ENCODE assay signal across 8 mouse cellular contexts in the genomic region with DNA sequence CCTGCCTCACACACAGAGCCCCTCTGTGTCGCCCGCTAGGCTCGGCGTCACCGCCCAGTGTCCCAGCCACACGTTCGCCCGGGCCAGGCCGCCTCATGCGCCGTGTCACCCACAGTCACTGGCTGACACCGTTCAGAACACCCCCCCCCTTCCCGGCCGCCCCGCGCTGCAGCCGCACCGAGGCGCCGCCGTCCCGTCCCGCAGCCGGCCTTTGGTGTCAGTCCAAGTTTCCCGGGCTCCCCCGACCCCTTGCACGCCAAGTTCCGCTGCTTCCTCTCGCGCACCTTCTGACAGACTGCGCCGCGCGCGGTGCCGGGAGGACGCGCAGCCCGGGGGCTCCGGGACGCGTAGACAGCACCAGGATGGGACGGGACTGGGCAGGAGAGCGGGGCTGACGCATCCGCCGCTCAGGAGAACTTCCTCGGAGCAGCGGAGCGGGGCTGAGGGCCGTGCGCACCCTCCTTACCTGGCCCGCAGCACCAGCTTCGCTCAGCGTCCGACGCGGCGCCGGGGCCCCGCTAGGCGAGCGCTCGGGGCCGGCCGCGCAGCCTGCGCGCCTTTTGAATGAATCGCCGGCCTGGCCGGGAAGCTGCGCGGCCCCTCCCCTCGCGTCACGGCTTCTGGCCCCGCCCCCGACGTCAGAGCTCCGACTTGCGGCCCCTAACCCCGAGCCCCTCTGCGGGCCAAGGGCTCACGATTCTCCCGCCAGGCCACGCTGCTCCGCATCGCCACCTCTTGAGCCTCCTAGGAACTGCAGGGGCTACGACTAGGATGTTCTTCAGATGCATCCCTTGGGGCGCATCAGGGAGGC. TPM values are rescaled to one million over a fixed set of nuclear protein-coding genes. Genes with fewer than 3 reads are reported as not detected.
DNase-seq lines count a peak whose midpoint lies in the region; ATAC-seq and TF ChIP-seq lines count a peak whose summit lies in the region.

A gene (minus strand): TSS at position 619 of the 811 bp plus-strand sequence.

- DNase-seq in CH12.LX (ENCODE audit: extremely low read depth): peak; percentile 97
- DNase-seq in c-Kit-positive CD71-negative TER-119-negative erythroid progenitor cells, embryonic 14.5 days (ENCODE audit: low read depth): peak; percentile 99
- peak; percentile 96 for DNase-seq in forebrain, embryonic 10.5 days (ENCODE audit: extremely low spot score, low spot score)
- DNase-seq in kidney, postnatal 14 days: peak; percentile 95
- peak; percentile 94 for DNase-seq in liver, embryonic 13.5 days
- peak; percentile 96 to 97 for DNase-seq in natural killer cell, adult 2 months (ENCODE audit: low spot score in 2 of 2)

- ATAC-seq in heart, embryonic 15.5 days (replicated peaks; ENCODE audit: insufficient number of reproducible peaks, insufficient read depth, low FRiP score, low read depth): peak; percentile 90
- peak; percentile 82 for ATAC-seq in liver, embryonic 13.5 days (ENCODE audit: low read depth)
- peak; percentile 88 for ATAC-seq in stomach, embryonic 14.5 days (ENCODE audit: insufficient number of reproducible peaks, insufficient read depth, low FRiP score, low read depth)

- in situ Hi-C loops in CH12.LX (cut with MboI; ENCODE audit: low pct_ligation_motif_present, low pct_unique_long_range_greater_than_20kb, low sequenced_read_pairs): no loop called here

- under 1% methylated on average over 91 of the region's 91 CpGs for WGBS in forebrain, embryonic 10.5 days
- WGBS in heart, embryonic 15.5 days: 1% methylated on average over 87 of the region's 91 CpGs
- WGBS in liver, embryonic 13.5 days (ENCODE audit: insufficient replicate concordance): under 1% methylated on average over 91 of the region's 91 CpGs
- under 1% methylated on average over 83 of the region's 91 CpGs for WGBS in stomach, embryonic 14.5 days

- TF ChIP-seq EP300 in CH12.LX (IDR thresholded peaks at IDR 0.05; ENCODE audit: low read length): no peak

- peaks cover 0 to 29% of the 10 kb centered on the region in 2 experiments for H3K36me3 ChIP-seq in CH12.LX (replicated peaks in 1 of 2; ENCODE audit: control insufficient read depth in 1 of 2, insufficient read depth in 1 of 2, low read length in 1 of 2)
- no peaks in the 10 kb centered on the region for H3K36me3 ChIP-seq in forebrain, embryonic 10.5 days (replicated peaks)
- H3K36me3 ChIP-seq in heart, embryonic 15.5 days: no peaks in the 10 kb centered on the region
- peaks cover 26% of the 10 kb centered on the region for H3K36me3 ChIP-seq in liver, embryonic 13.5 days
- no peaks in the 10 kb centered on the region for H3K36me3 ChIP-seq in stomach, embryonic 14.5 days (ENCODE audit: control insufficient read depth, insufficient read depth, low read length)

- peak within 1 kb of the TSS; percentile 72 for H3K27ac ChIP-seq in CH12.LX (ENCODE audit: insufficient read depth, low read depth)
- H3K27ac ChIP-seq in forebrain, embryonic 10.5 days: peak within 1 kb of the TSS; percentile 91
- H3K27ac ChIP-seq in heart, embryonic 15.5 days: peak within 1 kb of the TSS; percentile 81
- peak within 1 kb of the TSS; percentile 93 for H3K27ac ChIP-seq in liver, embryonic 13.5 days
- peak within 1 kb of the TSS; percentile 63; the same call in 1 of the 2 replicates for H3K27ac ChIP-seq in stomach, embryonic 14.5 days (ENCODE audit: low read length)

- peak within 1 kb of the TSS; percentile 79 for H3K9ac ChIP-seq in CH12.LX (ENCODE audit: insufficient read depth, low read depth)
- peak within 1 kb of the TSS; percentile 88 for H3K9ac ChIP-seq in heart, embryonic 15.5 days
- peak within 1 kb of the TSS; percentile 99 for H3K9ac ChIP-seq in liver, embryonic 13.5 days
- H3K9ac ChIP-seq in stomach, embryonic 14.5 days (replicated peaks; ENCODE audit: low read depth, low read length): peak within 1 kb of the TSS; percentile 53

- H3K27me3 ChIP-seq in CH12.LX (replicated peaks): no peaks in the 10 kb centered on the region
- no peaks in the 10 kb centered on the region for H3K27me3 ChIP-seq in forebrain, embryonic 10.5 days (ENCODE audit: poor library complexity, severe bottlenecking)
- H3K27me3 ChIP-seq in heart, embryonic 15.5 days: no peaks in the 10 kb centered on the region
- no peaks in the 10 kb centered on the region for H3K27me3 ChIP-seq in liver, embryonic 13.5 days
- H3K27me3 ChIP-seq in stomach, embryonic 14.5 days (ENCODE audit: control insufficient read depth, insufficient read depth, low read length): no peaks in the 10 kb centered on the region

- H3K4me3 ChIP-seq in CH12.LX (replicated peaks in 1 of 3; ENCODE audit: low read depth in 2 of 3, low read length in 2 of 3, poor library complexity in 1 of 3): peak within 1 kb of the TSS; percentile 85 to 95 (median 86)
- peak within 1 kb of the TSS; percentile 88 for H3K4me3 ChIP-seq in forebrain, embryonic 10.5 days
- peak within 1 kb of the TSS; percentile 81 for H3K4me3 ChIP-seq in heart, embryonic 15.5 days
- peak within 1 kb of the TSS; percentile 96 for H3K4me3 ChIP-seq in liver, embryonic 13.5 days (replicated peaks)
- peak within 1 kb of the TSS; percentile 74 for H3K4me3 ChIP-seq in stomach, embryonic 14.5 days (ENCODE audit: low read depth, low read length)

- TF ChIP-seq CTCF in CH12.LX (conservative IDR thresholded peaks at IDR 0.05 in 1 of 2, IDR thresholded peaks at IDR 0.05 in 1 of 2; ENCODE audit: low read depth in 2 of 2, low read length in 2 of 2): peak in 1 of 2 experiments; percentile 79; a peak in 3 of 4 replicates

- H3K4me2 ChIP-seq in CH12.LX (ENCODE audit: insufficient read depth, low read depth, poor library complexity, severe bottlenecking): peak within 1 kb of the TSS; percentile 39
- H3K4me2 ChIP-seq in heart, embryonic 15.5 days: peak within 1 kb of the TSS; percentile 98
- peak within 1 kb of the TSS; percentile 89 for H3K4me2 ChIP-seq in liver, embryonic 13.5 days
- peak within 1 kb of the TSS; percentile 96 for H3K4me2 ChIP-seq in stomach, embryonic 14.5 days (replicated peaks; ENCODE audit: low read depth, low read length)

- dilution Hi-C loops in CH12.LX (cut with MboI; ENCODE audit: extremely low pct_ligation_motif_present, extremely low pct_unique_long_range_greater_than_20kb, low sequenced_read_pairs): no loop called here

- TF ChIP-seq RAD21 in CH12.LX (IDR thresholded peaks at IDR 0.05; ENCODE audit: low read depth, low read length): peak; percentile 66

- peak; percentile 99 for TF ChIP-seq POLR2A in CH12.LX (IDR thresholded peaks at IDR 0.05; ENCODE audit: low read depth, low read length)

- peaks cover 41% of the 10 kb centered on the region for H3K79me2 ChIP-seq in CH12.LX (replicated peaks; ENCODE audit: control insufficient read depth, extremely low read depth, insufficient read depth, poor library complexity, severe bottlenecking)

- H3K4me1 ChIP-seq in CH12.LX (ENCODE audit: control insufficient read depth in 1 of 2, insufficient read depth in 2 of 2): peaks cover 40 to 54% of the 10 kb centered on the region in 2 experiments
- H3K4me1 ChIP-seq in forebrain, embryonic 10.5 days: peaks cover 45% of the 10 kb centered on the region
- H3K4me1 ChIP-seq in heart, embryonic 15.5 days (replicated peaks): peaks cover 39% of the 10 kb centered on the region
- H3K4me1 ChIP-seq in liver, embryonic 13.5 days (replicated peaks): peaks cover 54% of the 10 kb centered on the region
- no peaks in the 10 kb centered on the region for H3K4me1 ChIP-seq in stomach, embryonic 14.5 days (ENCODE audit: control insufficient read depth, insufficient read depth, low read length)

- no peaks in the 10 kb centered on the region for H3K9me3 ChIP-seq in CH12.LX (replicated peaks; ENCODE audit: low read length)
- no peaks in the 10 kb centered on the region for H3K9me3 ChIP-seq in forebrain, embryonic 10.5 days
- H3K9me3 ChIP-seq in heart, embryonic 15.5 days (replicated peaks): no peaks in the 10 kb centered on the region
- no peaks in the 10 kb centered on the region for H3K9me3 ChIP-seq in liver, embryonic 13.5 days (replicated peaks)
- H3K9me3 ChIP-seq in stomach, embryonic 14.5 days (ENCODE audit: control insufficient read depth, low read depth, low read length): no peaks in the 10 kb centered on the region

TF ChIP-seq in CH12.LX, 34 proteins besides CTCF, POLR2A, EP300 and RAD21 (continues in another document):
- TF ChIP-seq JUN (IDR thresholded peaks at IDR 0.05; ENCODE audit: insufficient read depth, low read depth, low read length) (no peak), CHD2 (IDR thresholded peaks at IDR 0.05; ENCODE audit: low read length) (no peak), ZNF384 (IDR thresholded peaks at IDR 0.05; ENCODE audit: low read depth, low read length) (no peak), MXI1 (IDR thresholded peaks at IDR 0.05; ENCODE audit: low read depth, low read length) (peak; percentile 65), MAX (IDR thresholded peaks at IDR 0.05; ENCODE audit: low read length) (0 out of 2 replicates have a peak, but pooled peaks have one; percentile 22), GABPA (IDR thresholded peaks at IDR 0.05; ENCODE audit: insufficient replicate concordance, low read depth, low read length) (no peak), ZKSCAN1 (IDR thresholded peaks at IDR 0.05; ENCODE audit: borderline replicate concordance, low read depth, low read length) (no peak), NELFE (IDR thresholded peaks at IDR 0.05; ENCODE audit: low read depth, low read length) (peak; percentile 97), TBP (conservative IDR thresholded peaks at IDR 0.05; ENCODE audit: low read depth, low read length) (peak; percentile 65; the same call in 1 of the 2 replicates), SMC3 (IDR thresholded peaks at IDR 0.05; ENCODE audit: low read depth, low read length) (peak; percentile 75), HCFC1 (IDR thresholded peaks at IDR 0.05; ENCODE audit: low read depth, low read length) (no peak; the same call in 1 of the 2 replicates), MAZ (IDR thresholded peaks at IDR 0.05; ENCODE audit: low read depth, low read length) (peak; percentile 69; the same call in 1 of the 2 replicates), POLR2AphosphoS2 (IDR thresholded peaks at IDR 0.05; ENCODE audit: low read depth, low read length) (peak; percentile 51; the same call in 1 of the 2 replicates), MAFK (IDR thresholded peaks at IDR 0.05; ENCODE audit: insufficient replicate concordance, low read length) (no peak), ZC3H11A (IDR thresholded peaks at IDR 0.05; ENCODE audit: low read depth, low read length) (peak; percentile 27; the same call in 1 of the 2 replicates), JUND (conservative IDR thresholded peaks at IDR 0.05; ENCODE audit: low read depth, low read length) (no peak)

RNA-seq across cellular contexts. Expression of the gene that starts here (rescaled TPM):
- total RNA-seq in CH12.LX (2012; rRNA removed): 27.7 and 29.9 TPM in 2 replicates
- total RNA-seq in CH12.LX (2014; rRNA removed): 24.5 and 25.7 TPM in 2 replicates
- 24.9 and 31.1 TPM in 2 replicates for polyA plus RNA-seq in CH12.LX (2012; ENCODE audit: insufficient read length, low read depth)
- 5.0 and 5.7 TPM in 2 replicates for polyA plus RNA-seq in forebrain, embryonic 10.5 days (2016; fragmentation: Nextera tagmentation; extraction: Ambion mirVana)
- polyA plus RNA-seq in heart, embryonic 15.5 days (2015; fragmentation: Nextera tagmentation; extraction: Ambion mirVana): 2.5 and 4.9 TPM in 2 replicates
- polyA plus RNA-seq in liver, embryonic 13.5 days (2015; fragmentation: Nextera tagmentation; extraction: Ambion mirVana): 15.3 and 16.7 TPM in 2 replicates
- 2.5 and 3.1 TPM in 2 replicates for polyA plus RNA-seq in stomach, embryonic 14.5 days (2014; fragmentation: Nextera tagmentation; extraction: Ambion mirVana)

Comparison
In these comparisons a context has a peak if more than half of its experiments do, and no peak if none do; other contexts are left out.
1. Peak in every context shown above with its lines: DNase-seq, ATAC-seq, H3K4me3 ChIP-seq and H3K27ac ChIP-seq.
2. H3K4me2 ChIP-seq: peak in every context shown above with its lines; median percentile 98 in heart, embryonic 15.5 days; 96 in stomach, embryonic 14.5 days; 89 in liver, embryonic 13.5 days; 39 in CH12.LX.